Mouse (Mus musculus) forebrain, embryonic 10.5 days (tissue): ENCODE data around the gene Neurod4. TPM values are rescaled to one million over a fixed set of nuclear protein-coding genes. Genes with fewer than 3 reads are reported as not detected.

Experiments used
- DNase-seq: peaks from one replicate; pipeline ENCODE4 v3.0.0-alpha.2; 2017; ENCODE audit warnings: low spot score; ENCODE audit errors: extremely low spot score
- H3K27ac ChIP-seq: fragments of 300-500 bp; sonication (generic); 2 replicates; pipeline ENCODE4 v1.5.1; 2016; ENCODE audit warnings: mild to moderate bottlenecking
- H3K27me3 ChIP-seq: fragments of 300-500 bp; sonication (generic); 2 replicates; pipeline ENCODE4 v1.6.1; 2016; ENCODE audit warnings: mild to moderate bottlenecking; ENCODE audit not compliant: poor library complexity, severe bottlenecking
- H3K36me3 ChIP-seq: fragments of 300-500 bp; sonication (generic); replicated peaks from 2 replicates; pipeline ENCODE4 v1.6.1; 2016; ENCODE audit warnings: mild to moderate bottlenecking, moderate library complexity
- H3K4me1 ChIP-seq: fragments of 300-500 bp; sonication (generic); 2 replicates; pipeline ENCODE4 v1.6.1; 2016
- H3K4me3 ChIP-seq: fragments of 300-500 bp; sonication (generic); 2 replicates; pipeline ENCODE4 v1.5.1; 2016; ENCODE audit warnings: mild to moderate bottlenecking, moderate library complexity
- H3K9me3 ChIP-seq: fragments of 300-500 bp; sonication (generic); 2 replicates; pipeline ENCODE4 v1.6.1; 2016; ENCODE audit warnings: mild to moderate bottlenecking, moderate library complexity
- WGBS: fragments of 180-500 bp; shearing (Covaris S2); methylation state at CpG from one replicate; pipeline ENCODE4 v1.1.7; 2016; 5-methylcytosine and 5-hydroxymethylcytosine counted together
- polyA plus RNA-seq: library from polyadenylated mRNA; unstranded; fragments of >200 nt; fragmentation: Nextera tagmentation; extraction: Ambion mirVana; gene quantifications from 2 replicates; pipeline ENCODE4 v1.2.1, GENCODE M21; 2016

The Neurod4 gene
- polyA plus RNA-seq, 1 experiment from 2014 or later: 3.0 TPM

DNA sequence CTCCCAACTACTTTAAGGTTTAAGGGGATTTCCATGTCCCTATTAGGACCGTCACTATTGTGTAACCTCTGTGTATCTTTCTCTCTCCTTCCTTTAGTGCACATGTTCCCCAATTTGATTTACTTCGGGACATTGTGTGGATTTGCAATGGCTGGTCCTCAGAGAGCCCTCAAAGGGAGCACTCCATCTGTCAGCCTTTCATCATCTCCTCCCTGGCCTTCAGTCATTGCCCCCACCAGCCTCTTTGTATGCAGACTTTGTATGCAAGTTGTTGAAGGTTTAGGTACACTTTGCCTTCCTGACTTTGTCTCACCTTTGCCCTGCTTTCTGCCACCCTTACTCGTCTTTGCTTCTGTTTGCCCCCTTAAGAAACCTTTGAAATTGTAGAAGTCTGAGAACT lies 8.0 kb upstream of the Neurod4 start:
- Histone ChIP-seq H3K27me3 (no peaks in the 10 kb centered on the region), H3K36me3 (no peaks in the 10 kb centered on the region), H3K9me3 (no peaks in the 10 kb centered on the region), H3K4me1 (no peaks in the 10 kb centered on the region), H3K4me3 (no peak overlapping the region), H3K27ac (no peak overlapping the region)
- DNase-seq: no peak
- WGBS: 54% methylated on average over 3 of the region's 3 CpGs

GRCm38 (mm10) chr10:130287201-130287600 lies 7.2 kb upstream of the Neurod4 start:
- no peak overlapping the region for H3K4me3 ChIP-seq
- peaks cover 3% of the 10 kb centered on the region for H3K4me1 ChIP-seq
- H3K36me3 ChIP-seq: no peaks in the 10 kb centered on the region
- H3K27ac ChIP-seq: no peak overlapping the region
- DNase-seq: no peak
- no peaks in the 10 kb centered on the region for H3K9me3 ChIP-seq
- 78% methylated on average over 1 of the region's 1 CpGs for WGBS
- H3K27me3 ChIP-seq: no peaks in the 10 kb centered on the region

GRCm38 (mm10) chr10:130281982-130282449 lies 2.0 kb upstream of the Neurod4 start:
- H3K9me3 ChIP-seq: no peaks in the 10 kb centered on the region
- no peak for DNase-seq
- H3K27me3 ChIP-seq: no peaks in the 10 kb centered on the region
- H3K36me3 ChIP-seq: no peaks in the 10 kb centered on the region
- H3K27ac ChIP-seq: no peak overlapping the region
- H3K4me1 ChIP-seq: peaks cover 17% of the 10 kb centered on the region
- 13% methylated on average over 1 of the region's 1 CpGs for WGBS
- H3K4me3 ChIP-seq: no peak overlapping the region

DNA sequence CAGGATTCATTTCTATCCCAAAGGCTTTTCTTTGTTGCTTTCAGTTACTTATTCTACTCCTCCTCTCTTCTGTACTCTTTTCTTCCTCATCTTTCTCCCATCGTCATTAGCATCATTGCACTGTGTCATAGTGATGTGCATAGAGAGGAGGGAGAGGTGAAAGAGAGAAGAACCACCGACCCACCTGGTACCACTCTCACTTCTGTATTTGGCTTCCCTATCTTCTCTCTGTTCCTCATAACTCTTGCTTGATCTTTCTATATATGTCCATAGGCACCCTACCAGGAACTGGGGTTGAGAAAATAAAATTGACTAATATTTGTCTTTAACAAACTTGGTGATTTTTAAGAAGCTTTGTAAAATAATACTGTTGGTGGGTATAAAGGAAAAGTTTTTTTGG lies 3.5 kb downstream of the Neurod4 start:
- DNase-seq: no peak
- Histone ChIP-seq H3K36me3 (no peaks in the 10 kb centered on the region), H3K9me3 (no peaks in the 10 kb centered on the region), H3K27me3 (no peaks in the 10 kb centered on the region), H3K4me1 (peaks cover 13% of the 10 kb centered on the region), H3K27ac (no peak overlapping the region), H3K4me3 (no peak overlapping the region)
- WGBS: 78% methylated on average over 2 of the region's 2 CpGs

- Histone ChIP-seq H3K27ac (no peak overlapping the region), H3K36me3 (no peaks in the 10 kb centered on the region), H3K4me1 (peaks cover 13% of the 10 kb centered on the region), H3K9me3 (no peaks in the 10 kb centered on the region), H3K4me3 (no peak overlapping the region), H3K27me3 (no peaks in the 10 kb centered on the region)
- 59% methylated on average over 2 of the region's 2 CpGs for WGBS
- DNase-seq: no peak
Observed at GRCm38 (mm10) chr10:130275759-130276158, 4.3 kb downstream of the Neurod4 start.

- DNase-seq: no peak
- H3K27me3 ChIP-seq: no peaks in the 10 kb centered on the region
- H3K4me1 ChIP-seq: no peaks in the 10 kb centered on the region
- no peaks in the 10 kb centered on the region for H3K9me3 ChIP-seq
- H3K27ac ChIP-seq: no peak overlapping the region
- H3K36me3 ChIP-seq: no peaks in the 10 kb centered on the region
- WGBS: 62% methylated on average over 4 of the region's 4 CpGs
- H3K4me3 ChIP-seq: no peak overlapping the region
Observed at GRCm38 (mm10) chr10:130263203-130263602, 16.8 kb downstream of the Neurod4 start.

DNA sequence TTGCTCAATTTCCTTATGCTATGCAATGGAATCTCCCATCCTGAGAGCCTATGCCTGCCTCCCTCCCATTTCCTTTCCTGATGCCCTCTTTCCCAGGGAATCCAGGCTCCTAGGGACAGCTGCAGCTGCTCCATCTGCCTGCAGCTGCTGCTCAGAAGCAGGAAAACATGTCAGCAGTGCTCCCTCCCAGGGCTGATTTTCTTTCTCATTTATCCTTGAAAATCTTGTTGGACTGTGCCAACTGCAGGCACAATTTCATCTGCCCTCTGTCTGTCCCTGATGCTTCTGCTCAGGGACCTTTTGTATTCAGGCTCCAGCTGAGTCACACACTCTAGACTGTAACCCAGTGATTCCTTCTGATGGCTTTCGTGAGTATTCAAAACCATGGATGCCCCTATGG lies 20.6 kb downstream of the Neurod4 start:
- Histone ChIP-seq H3K9me3 (no peaks in the 10 kb centered on the region), H3K27ac (no peak overlapping the region)
- 83% methylated on average over 1 of the region's 1 CpGs for WGBS

GRCm38 (mm10) chr10:130244271-130244670 lies 35.8 kb downstream of the Neurod4 start:
- Histone ChIP-seq H3K36me3 (no peaks in the 10 kb centered on the region), H3K4me3 (no peak overlapping the region), H3K4me1 (no peaks in the 10 kb centered on the region), H3K27ac (no peak overlapping the region), H3K9me3 (no peaks in the 10 kb centered on the region), H3K27me3 (peaks cover 4% of the 10 kb centered on the region; the same call in 1 of the 2 replicates)
- 9% methylated on average over 2 of the region's 2 CpGs for WGBS
- no peak for DNase-seq

More for the DNA sequence above, 20.6 kb downstream of the Neurod4 start:
- no peak overlapping the region for H3K4me3 ChIP-seq
- no peaks in the 10 kb centered on the region for H3K36me3 ChIP-seq
- H3K4me1 ChIP-seq: no peaks in the 10 kb centered on the region
- H3K27me3 ChIP-seq: no peaks in the 10 kb centered on the region
- no peak for DNase-seq

DNA sequence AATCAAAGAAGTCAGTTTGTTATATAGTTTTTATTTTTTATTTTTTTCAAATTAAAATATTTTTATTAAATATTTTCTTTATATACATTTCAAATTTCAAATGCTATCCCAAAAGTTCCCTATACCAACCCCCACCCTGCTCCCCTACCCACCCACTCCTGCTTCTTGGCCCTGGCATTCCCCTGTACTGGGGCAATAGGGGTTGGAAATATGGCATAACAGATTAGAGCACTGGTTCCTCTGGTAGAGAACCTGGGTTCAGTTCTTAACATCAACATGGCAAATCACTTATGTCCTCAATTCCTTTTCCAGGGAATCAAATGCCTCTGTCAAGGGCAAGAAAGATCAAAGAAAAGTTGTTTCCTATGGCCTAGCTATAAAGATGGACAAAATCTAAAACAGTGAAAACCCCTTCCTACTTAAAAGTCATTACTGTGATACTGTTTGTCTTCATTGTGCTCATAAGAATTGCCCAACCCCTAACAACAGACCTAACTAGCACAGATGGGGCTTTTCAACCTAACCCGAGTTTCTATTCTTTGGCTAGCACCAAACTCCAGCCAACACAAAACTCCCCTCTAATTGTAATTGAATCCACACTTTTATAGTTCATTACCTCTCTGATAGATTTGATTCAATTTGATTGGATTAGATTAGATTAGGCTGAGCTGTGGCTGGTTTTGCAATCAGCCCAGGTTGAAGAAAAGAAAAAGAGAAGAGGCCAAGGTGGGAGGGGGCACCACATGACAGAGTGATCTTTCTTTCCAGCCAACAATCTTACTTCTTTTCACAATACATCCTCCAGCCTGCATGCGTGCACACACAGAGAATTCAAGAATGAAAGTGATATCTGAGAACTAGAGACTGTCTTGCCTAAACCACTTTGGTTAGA lies 41.5 kb downstream of the Neurod4 start:
- no peaks in the 10 kb centered on the region for H3K36me3 ChIP-seq
- 36% methylated on average over 2 of the region's 2 CpGs for WGBS
- no peak overlapping the region for H3K27ac ChIP-seq
- peaks cover 4% of the 10 kb centered on the region; the same call in 1 of the 2 replicates for H3K27me3 ChIP-seq
- H3K4me3 ChIP-seq: no peak overlapping the region
- H3K9me3 ChIP-seq: no peaks in the 10 kb centered on the region
- peaks cover 6% of the 10 kb centered on the region for H3K4me1 ChIP-seq
- DNase-seq: no peak

GRCm38 (mm10) chr10:130234576-130234975 lies 45.5 kb downstream of the Neurod4 start:
- no peak for DNase-seq
- H3K27ac ChIP-seq: no peak overlapping the region
- no peaks in the 10 kb centered on the region for H3K27me3 ChIP-seq
- WGBS: 46% methylated on average over 1 of the region's 1 CpGs
- no peak overlapping the region for H3K4me3 ChIP-seq
- H3K36me3 ChIP-seq: no peaks in the 10 kb centered on the region
- peaks cover 6% of the 10 kb centered on the region for H3K4me1 ChIP-seq
- H3K9me3 ChIP-seq: no peaks in the 10 kb centered on the region

GRCm38 (mm10) chr10:130232117-130232516 lies 47.9 kb downstream of the Neurod4 start:
- WGBS: 80% methylated on average over 1 of the region's 1 CpGs
- no peak for DNase-seq
- no peaks in the 10 kb centered on the region for H3K36me3 ChIP-seq
- H3K27ac ChIP-seq: no peak overlapping the region
- H3K27me3 ChIP-seq: no peaks in the 10 kb centered on the region
- no peaks in the 10 kb centered on the region for H3K9me3 ChIP-seq
- H3K4me3 ChIP-seq: no peak overlapping the region
- peaks cover 6% of the 10 kb centered on the region for H3K4me1 ChIP-seq

DNA sequence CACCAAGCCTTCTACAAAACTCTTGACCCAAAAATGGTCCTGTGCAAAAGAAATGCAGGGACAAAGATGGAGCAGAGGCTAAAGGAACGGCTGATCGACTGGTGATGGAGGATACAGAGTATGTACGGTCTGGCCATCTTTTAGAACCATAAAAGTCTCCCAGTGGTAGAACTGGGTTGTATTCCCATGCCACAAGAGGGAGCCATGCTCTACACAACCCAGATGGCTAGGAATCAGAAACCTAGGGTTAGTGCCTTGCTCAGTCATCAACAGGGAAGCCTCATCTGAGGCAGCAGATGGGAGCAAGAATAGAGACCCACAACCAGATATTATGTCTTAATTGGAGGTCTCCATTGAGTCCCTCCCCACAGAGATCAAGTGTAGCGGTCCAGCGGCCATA lies 50.5 kb downstream of the Neurod4 start:
- H3K4me3 ChIP-seq: no peak overlapping the region
- no peaks in the 10 kb centered on the region for H3K27me3 ChIP-seq
- H3K9me3 ChIP-seq: no peaks in the 10 kb centered on the region
- 90% methylated on average over 5 of the region's 5 CpGs for WGBS
- peaks cover 3% of the 10 kb centered on the region for H3K4me1 ChIP-seq
- no peak overlapping the region for H3K27ac ChIP-seq
- no peaks in the 10 kb centered on the region for H3K36me3 ChIP-seq
- no peak for DNase-seq

- H3K27me3 ChIP-seq: no peaks in the 10 kb centered on the region
- peak; percentile 47 for DNase-seq
- H3K27ac ChIP-seq: no peak overlapping the region
- 0% methylated on average over 1 of the region's 1 CpGs for WGBS
- H3K4me3 ChIP-seq: no peak overlapping the region
- no peaks in the 10 kb centered on the region for H3K4me1 ChIP-seq
- H3K36me3 ChIP-seq: no peaks in the 10 kb centered on the region
- H3K9me3 ChIP-seq: no peaks in the 10 kb centered on the region
Observed at GRCm38 (mm10) chr10:130228246-130228645, 51.8 kb downstream of the Neurod4 start.
